In genomic region chr4:59454046-59454445, GRCm38 (mm10) we compare ENCODE assay signal across 22 mouse cellular contexts. TPM values are rescaled to one million over a fixed set of nuclear protein-coding genes. Genes with fewer than 3 reads are reported as not detected.
A peak's percentile ranks its signal among the peaks of the same experiment; 100 is the strongest.
DNase-seq lines count a peak whose midpoint lies in the region; ATAC-seq and TF ChIP-seq lines count a peak whose summit lies in the region.
"Had no signal": no experiment of that assay in that cellular context is flagged by ENCODE, and none has a peak within 500 bp of the region (broad histone marks: within the 10 kb centered on the region; RNA-seq: fewer than 3 reads in every experiment).

No protein-coding gene starts in this region.

- H3K9me3 ChIP-seq in hindbrain, embryonic 11.5 days (ENCODE audit: control insufficient read depth, low read length), result no peaks in the 10 kb centered on the region
- H3K9me3 ChIP-seq: embryonic facial prominence, embryonic 12.5 days had no signal

- no peaks in the 10 kb centered on the region for H3K36me3 ChIP-seq in hindbrain, embryonic 11.5 days (ENCODE audit: control insufficient read depth, insufficient read depth, low read length)
- H3K36me3 ChIP-seq: embryonic facial prominence, embryonic 12.5 days had no signal

- TF ChIP-seq CTCF in bone marrow macrophage, adult 2 months (IDR thresholded peaks at IDR 0.05; ENCODE audit: low read depth, low read length), result no peak
- no peak for TF ChIP-seq CTCF in olfactory bulb, adult 2 months (IDR thresholded peaks at IDR 0.05; ENCODE audit: insufficient read depth, low read depth, low read length)

- H3K27ac ChIP-seq in bone marrow macrophage, adult 2 months (ENCODE audit: insufficient read depth, low read depth, low read length), result peak overlapping the region; percentile 87
- H3K27ac ChIP-seq in olfactory bulb, adult 2 months (ENCODE audit: insufficient read depth, low read depth, low read length), result 0 out of 2 replicates have a peak overlapping the region, but pooled peaks have one; percentile 22
- H3K27ac ChIP-seq in hindbrain, embryonic 11.5 days (ENCODE audit: low read depth, low read length), result no peak overlapping the region
- H3K27ac ChIP-seq: embryonic facial prominence, embryonic 12.5 days; hindbrain, postnatal 0 days had no signal

- H3K4me3 ChIP-seq in bone marrow macrophage, adult 2 months (ENCODE audit: insufficient read depth, low read length), result no peak overlapping the region
- no peak overlapping the region for H3K4me3 ChIP-seq in olfactory bulb, adult 2 months (ENCODE audit: insufficient read depth, low read depth, low read length)
- H3K4me3 ChIP-seq in hindbrain, embryonic 11.5 days (ENCODE audit: low read depth, low read length), result no peak overlapping the region
- H3K4me3 ChIP-seq: embryonic facial prominence, embryonic 12.5 days had no signal

- no peak for TF ChIP-seq POLR2A in bone marrow macrophage, adult 2 months (IDR thresholded peaks at IDR 0.05; ENCODE audit: borderline replicate concordance, low read depth, low read length)
- no peak for TF ChIP-seq POLR2A in olfactory bulb, adult 2 months (IDR thresholded peaks at IDR 0.05; ENCODE audit: insufficient read depth, low read depth, low read length)

- peak; percentile 76 for ATAC-seq in frontal cortex, adult (ENCODE audit: low TSS enrichment)
- no peak for ATAC-seq in hindbrain, embryonic 11.5 days (ENCODE audit: low FRiP score)
- ATAC-seq: hindbrain, postnatal 0 days had no signal

- H3K9ac ChIP-seq in hindbrain, embryonic 11.5 days (ENCODE audit: low read depth, low read length), result no peak overlapping the region
- H3K9ac ChIP-seq: embryonic facial prominence, embryonic 12.5 days had no signal

- no peak for DNase-seq in frontal cortex, postnatal 10 days (ENCODE audit: low spot score in 2 of 2)
- DNase-seq in right cerebral cortex, adult 18-20 months, result peak; percentile 27
- DNase-seq in right cerebral cortex, postnatal 36 days (ENCODE audit: low spot score in 2 of 2), result no peak
- no peak for DNase-seq in hindbrain, embryonic 11.5 days (ENCODE audit: low spot score)
- no peak for DNase-seq in adrenal gland, postnatal 4 days (ENCODE audit: low spot score in 2 of 2)
- DNase-seq: adrenal gland, postnatal 14 days; cerebellum, adult 2 months; gastrocnemius, postnatal 10 days; heart, adult 18-20 months; heart, postnatal 36 days; kidney, adult 18-20 months; kidney, postnatal 10 days; liver; lung, adult 18-20 months; lung, postnatal 36 days; spleen, adult 18-20 months; thymus, adult 18-20 months had no signal

- 53% methylated on average over 3 of the region's 3 CpGs for whole genome bisulfite sequencing in olfactory bulb, adult 2 months
- 81% methylated on average over 3 of the region's 3 CpGs for WGBS in hindbrain, embryonic 11.5 days

- H3K27me3 ChIP-seq in hindbrain, embryonic 11.5 days (ENCODE audit: control insufficient read depth, insufficient read depth, low read length), result no peaks in the 10 kb centered on the region
- H3K27me3 ChIP-seq: embryonic facial prominence, embryonic 12.5 days had no signal

- H3K4me2 ChIP-seq in hindbrain, embryonic 11.5 days (replicated peaks; ENCODE audit: low read depth, low read length), result no peak overlapping the region
- H3K4me2 ChIP-seq: embryonic facial prominence, embryonic 12.5 days had no signal

- H3K4me1 ChIP-seq in bone marrow macrophage, adult 2 months (ENCODE audit: control insufficient read depth, insufficient read depth, low read length), result peaks cover 68% of the 10 kb centered on the region
- H3K4me1 ChIP-seq in olfactory bulb, adult 2 months (ENCODE audit: control insufficient read depth, insufficient read depth, low read length), result no peaks in the 10 kb centered on the region
- H3K4me1 ChIP-seq in hindbrain, embryonic 11.5 days (replicated peaks; ENCODE audit: control insufficient read depth, insufficient read depth, low read length), result no peaks in the 10 kb centered on the region
- H3K4me1 ChIP-seq: embryonic facial prominence, embryonic 12.5 days had no signal

RNA-seq across cellular contexts. Expression of gene Susd1, which starts 15.6 kb away (rescaled TPM):
- polyA plus RNA-seq in bone marrow macrophage, adult 2 months (2012; ENCODE audit: insufficient read depth, insufficient read length, missing spikeins), result 12.2 and 18.1 TPM in 2 replicates
- polyA plus RNA-seq in olfactory bulb, adult 2 months (2012; ENCODE audit: insufficient read depth, insufficient read length, low replicate concordance, missing spikeins), result 216 TPM in 1 of 2 replicates, not detected in the other
- 0.94 and 1.5 TPM in 2 replicates for polyA plus RNA-seq in hindbrain, embryonic 11.5 days (2014; fragmentation: Nextera tagmentation; extraction: Ambion mirVana)
- total RNA-seq in adrenal gland, postnatal 4 days (2021), result 10 to 100 TPM in 1 of 2 experiments, 1 to 10 TPM in 1; 9.7 to 10.8 TPM
